In genomic region chr2:28897340-28897899, GRCm38 (mm10) we compare ENCODE assay signal across 46 mouse cellular contexts. TPM values are rescaled to one million over a fixed set of nuclear protein-coding genes. Genes with fewer than 3 reads are reported as not detected.
"Had no signal": no experiment of that assay in that cellular context is flagged by ENCODE, and none has a peak within 500 bp of the region (broad histone marks: within the 10 kb centered on the region; RNA-seq: fewer than 3 reads in every experiment).

No protein-coding gene starts in this region.

- H3K27me3 ChIP-seq: heart, embryonic 12.5 days; heart, embryonic 13.5 days; heart, embryonic 15.5 days; kidney, embryonic 15.5 days had no signal

- H3K9ac ChIP-seq: heart, embryonic 12.5 days; heart, embryonic 13.5 days; heart, embryonic 15.5 days; hindbrain, embryonic 12.5 days; hindbrain, embryonic 13.5 days; hindbrain, embryonic 14.5 days; hindbrain, embryonic 15.5 days; kidney, embryonic 15.5 days had no signal

- H3K4me1 ChIP-seq: heart, embryonic 12.5 days; heart, embryonic 13.5 days; heart, embryonic 15.5 days; hindbrain, embryonic 13.5 days; hindbrain, embryonic 15.5 days; kidney, embryonic 15.5 days had no signal

- H3K4me2 ChIP-seq: heart, embryonic 11.5 days; heart, embryonic 12.5 days; heart, embryonic 13.5 days; heart, embryonic 15.5 days; hindbrain, embryonic 12.5 days; hindbrain, embryonic 13.5 days; hindbrain, embryonic 14.5 days; hindbrain, embryonic 15.5 days; kidney, embryonic 15.5 days had no signal

- H3K4me3 ChIP-seq: heart, embryonic 10.5 days; heart, embryonic 12.5 days; heart, embryonic 13.5 days; heart, embryonic 15.5 days; hindbrain, embryonic 10.5 days; hindbrain, embryonic 12.5 days; hindbrain, embryonic 13.5 days; hindbrain, embryonic 15.5 days; kidney, embryonic 15.5 days; layer of hippocampus, adult 2 months; left cerebral cortex, adult 2 months had no signal

- DNase-seq: heart, postnatal 10 days; heart, postnatal 14 days; heart, postnatal 36 days; heart, postnatal 4 days; kidney, adult 11 months; kidney, adult 18-20 months; kidney, adult 2 months; kidney, adult 8-10 months; kidney, adult 9 months; kidney, postnatal 10 days; kidney, postnatal 14 days; kidney, postnatal 25 days; kidney, postnatal 36 days; kidney, postnatal 4 days; layer of hippocampus, adult 9-11 months; layer of hippocampus, postnatal 36 days had no signal

- H3K9me3 ChIP-seq: heart, embryonic 10.5 days; heart, embryonic 12.5 days; heart, embryonic 13.5 days; heart, embryonic 15.5 days; hindbrain, embryonic 10.5 days; hindbrain, embryonic 12.5 days; hindbrain, embryonic 13.5 days; hindbrain, embryonic 15.5 days; kidney, embryonic 15.5 days had no signal

- ATAC-seq: hindbrain, embryonic 16.5 days; hindbrain, postnatal 0 days; inflammation-experienced regulatory T-cells, adult 6 months had no signal

- H3K27ac ChIP-seq: heart, embryonic 10.5 days; heart, embryonic 13.5 days; heart, embryonic 15.5 days; hindbrain, embryonic 10.5 days; hindbrain, embryonic 12.5 days; hindbrain, embryonic 13.5 days; hindbrain, embryonic 14.5 days; hindbrain, embryonic 15.5 days; hindbrain, postnatal 0 days; kidney, embryonic 15.5 days; kidney, postnatal 0 days; layer of hippocampus, adult 2 months; left cerebral cortex, adult 2 months had no signal

RNA-seq across cellular contexts. Expression of gene Barhl1, which starts 19.0 kb away (rescaled TPM):
- total RNA-seq: heart, adult 8-10 months; heart, postnatal 10 days; heart, postnatal 14 days; heart, postnatal 25 days; heart, postnatal 36 days; heart, postnatal 4 days; hematopoietic stem cell, adult 5-6 weeks; layer of hippocampus, adult 18-20 months; layer of hippocampus, adult 2 months; layer of hippocampus, adult 8-10 months; layer of hippocampus, postnatal 25 days; layer of hippocampus, postnatal 36 days; left cerebral cortex, adult 18-20 months; left cerebral cortex, adult 2 months had no signal
- polyA plus RNA-seq: heart, embryonic 10.5 days; heart, embryonic 11.5 days; heart, embryonic 12.5 days; heart, embryonic 13.5 days; heart, embryonic 14.5 days; heart, embryonic 15.5 days; heart, embryonic 16.5 days; heart, postnatal 0 days; inflammation-experienced regulatory T-cells, adult 6 months; intestine, embryonic 14.5 days; kidney, embryonic 14.5 days; kidney, embryonic 15.5 days; kidney, embryonic 16.5 days; kidney, postnatal 0 days had no signal
